Mouse (Mus musculus): Measurements from ENCODE around the gene Klhdc1. TPM values are rescaled to one million over a fixed set of nuclear protein-coding genes. Genes with fewer than 3 reads are reported as not detected.

Klhdc1 gene
- polyA plus RNA-seq, 1 experiment from 2014 or later: 8.1 TPM

- TF ChIP-seq CTCF (IDR thresholded peaks at IDR 0.05; ENCODE audit: low read depth): no peak
- Histone ChIP-seq H3K4me1 (replicated peaks; ENCODE audit: control insufficient read depth, insufficient read depth, low read length) (no peaks in the 10 kb centered on the region), H3K9me3 (ENCODE audit: control insufficient read depth) (no peaks in the 10 kb centered on the region), H3K27ac (ENCODE audit: low read depth, low read length) (no peak overlapping the region), H3K4me3 (ENCODE audit: low read depth, low read length) (no peak overlapping the region), H3K4me2 (replicated peaks; ENCODE audit: low read depth) (no peak overlapping the region), H3K27me3 (replicated peaks; ENCODE audit: control insufficient read depth, insufficient read depth, low read length) (no peaks in the 10 kb centered on the region), H3K9ac (ENCODE audit: low read depth, low read length) (no peak overlapping the region), H3K36me3 (ENCODE audit: control insufficient read depth, insufficient read depth) (no peaks in the 10 kb centered on the region)
- ATAC-seq: no peak
- WGBS: 85% methylated on average over 3 of the region's 3 CpGs
Measured at GRCm38 (mm10) chr12:69265031-69265430, 24.1 kb downstream of the Klhdc1 start.

- no peak overlapping the region for H3K4me3 ChIP-seq (ENCODE audit: low read depth, low read length)
- no peak overlapping the region for H3K4me2 ChIP-seq (replicated peaks; ENCODE audit: low read depth)
- TF ChIP-seq CTCF (IDR thresholded peaks at IDR 0.05; ENCODE audit: low read depth): no peak
- H3K27me3 ChIP-seq (replicated peaks; ENCODE audit: control insufficient read depth, insufficient read depth, low read length): no peaks in the 10 kb centered on the region
- H3K4me1 ChIP-seq (replicated peaks; ENCODE audit: control insufficient read depth, insufficient read depth, low read length): no peaks in the 10 kb centered on the region
- no peaks in the 10 kb centered on the region for H3K36me3 ChIP-seq (ENCODE audit: control insufficient read depth, insufficient read depth)
- no peak overlapping the region for H3K27ac ChIP-seq (ENCODE audit: low read depth, low read length)
- ATAC-seq: no peak
- 75% methylated on average over 11 of the region's 11 CpGs for WGBS
- no peaks in the 10 kb centered on the region for H3K9me3 ChIP-seq (ENCODE audit: control insufficient read depth)
- no peak overlapping the region for H3K9ac ChIP-seq (ENCODE audit: low read depth, low read length)
Measured at GRCm38 (mm10) chr12:69267956-69268632, 27.1 kb downstream of the Klhdc1 start.

- no peaks in the 10 kb centered on the region for H3K36me3 ChIP-seq (ENCODE audit: control insufficient read depth, insufficient read depth)
- no peaks in the 10 kb centered on the region for H3K9me3 ChIP-seq (ENCODE audit: control insufficient read depth)
- no peak overlapping the region for H3K4me2 ChIP-seq (replicated peaks; ENCODE audit: low read depth)
- 84% methylated on average over 2 of the region's 2 CpGs for WGBS
- no peak for ATAC-seq
- no peaks in the 10 kb centered on the region for H3K27me3 ChIP-seq (replicated peaks; ENCODE audit: control insufficient read depth, insufficient read depth, low read length)
- H3K4me3 ChIP-seq (ENCODE audit: low read depth, low read length): no peak overlapping the region
- no peak overlapping the region for H3K9ac ChIP-seq (ENCODE audit: low read depth, low read length)
- no peaks in the 10 kb centered on the region for H3K4me1 ChIP-seq (replicated peaks; ENCODE audit: control insufficient read depth, insufficient read depth, low read length)
- TF ChIP-seq CTCF (IDR thresholded peaks at IDR 0.05; ENCODE audit: low read depth): no peak
- H3K27ac ChIP-seq (ENCODE audit: low read depth, low read length): no peak overlapping the region
Measured at GRCm38 (mm10) chr12:69268956-69269355, 28.0 kb downstream of the Klhdc1 start.

- Histone ChIP-seq H3K27me3 (replicated peaks; ENCODE audit: control insufficient read depth, insufficient read depth, low read length) (no peaks in the 10 kb centered on the region), H3K9ac (ENCODE audit: low read depth, low read length) (no peak overlapping the region), H3K9me3 (ENCODE audit: control insufficient read depth) (no peaks in the 10 kb centered on the region), H3K27ac (ENCODE audit: low read depth, low read length) (no peak overlapping the region), H3K4me1 (replicated peaks; ENCODE audit: control insufficient read depth, insufficient read depth, low read length) (no peaks in the 10 kb centered on the region), H3K4me2 (replicated peaks; ENCODE audit: low read depth) (no peak overlapping the region), H3K4me3 (ENCODE audit: low read depth, low read length) (no peak overlapping the region), H3K36me3 (ENCODE audit: control insufficient read depth, insufficient read depth) (no peaks in the 10 kb centered on the region)
- TF ChIP-seq CTCF (IDR thresholded peaks at IDR 0.05; ENCODE audit: low read depth): no peak
- no peak for ATAC-seq
- WGBS: 18% methylated on average over 1 of the region's 1 CpGs
Measured at GRCm38 (mm10) chr12:69279931-69280469, 39.0 kb downstream of the Klhdc1 start.

GRCm38 (mm10) chr12:69280915-69281314, 39.9 kb downstream of the Klhdc1 start:
- 93% methylated on average over 3 of the region's 3 CpGs for WGBS
- TF ChIP-seq CTCF (IDR thresholded peaks at IDR 0.05; ENCODE audit: low read depth): no peak

GRCm38 (mm10) chr12:69283146-69283545, 42.2 kb downstream of the Klhdc1 start:
- no peak overlapping the region for H3K4me3 ChIP-seq (ENCODE audit: low read depth, low read length)
- no peaks in the 10 kb centered on the region for H3K27me3 ChIP-seq (replicated peaks; ENCODE audit: control insufficient read depth, insufficient read depth, low read length)
- H3K4me2 ChIP-seq (replicated peaks; ENCODE audit: low read depth): no peak overlapping the region
- 86% methylated on average over 7 of the region's 7 CpGs for WGBS
- no peaks in the 10 kb centered on the region for H3K36me3 ChIP-seq (ENCODE audit: control insufficient read depth, insufficient read depth)
- H3K9ac ChIP-seq (ENCODE audit: low read depth, low read length): no peak overlapping the region
- no peak overlapping the region for H3K27ac ChIP-seq (ENCODE audit: low read depth, low read length)
- no peaks in the 10 kb centered on the region for H3K4me1 ChIP-seq (replicated peaks; ENCODE audit: control insufficient read depth, insufficient read depth, low read length)
- no peak for ATAC-seq
- H3K9me3 ChIP-seq (ENCODE audit: control insufficient read depth): no peaks in the 10 kb centered on the region
- TF ChIP-seq CTCF (IDR thresholded peaks at IDR 0.05; ENCODE audit: low read depth): no peak

More at GRCm38 (mm10) chr12:69280915-69281314, 39.9 kb downstream of the Klhdc1 start:
- Histone ChIP-seq H3K9me3 (ENCODE audit: control insufficient read depth) (no peaks in the 10 kb centered on the region), H3K4me1 (replicated peaks; ENCODE audit: control insufficient read depth, insufficient read depth, low read length) (no peaks in the 10 kb centered on the region), H3K27me3 (replicated peaks; ENCODE audit: control insufficient read depth, insufficient read depth, low read length) (no peaks in the 10 kb centered on the region), H3K36me3 (ENCODE audit: control insufficient read depth, insufficient read depth) (no peaks in the 10 kb centered on the region), H3K27ac (ENCODE audit: low read depth, low read length) (no peak overlapping the region), H3K4me2 (replicated peaks; ENCODE audit: low read depth) (no peak overlapping the region), H3K9ac (ENCODE audit: low read depth, low read length) (no peak overlapping the region), H3K4me3 (ENCODE audit: low read depth, low read length) (no peak overlapping the region)
- ATAC-seq: no peak

All from intestine, postnatal 0 days (tissue).